Mouse (Mus musculus) monocyte, adult 2 months (primary cell): ENCODE results near the gene Ybey.
A peak's percentile ranks its signal among the peaks of the same experiment; 100 is the strongest.

ENCODE experiments used
- DNase-seq, 2 experiments: peaks; one replicate each; pipeline ENCODE4 v3.0.0; 2022; ENCODE audit warnings: low spot score in 2 of 2, low read depth in 1 of 2

Ybey gene

GRCm38 (mm10) chr10:76445996-76446681 lies 22.8 kb downstream of the Ybey start:
- no peak for DNase-seq

GRCm38 (mm10) chr10:76442178-76443088 lies 26.5 kb downstream of the Ybey start, which contains the start of gene Pcnt:
TSS of gene Pcnt (minus strand) at chr10:76442786.
- peak; percentile 92 for DNase-seq

GRCm38 (mm10) chr10:76440281-76440680 lies 28.6 kb downstream of the Ybey start, which contains the start of gene AC141477.1:
TSS of gene AC141477.1 (minus strand) at chr10:76440444.
- DNase-seq = no peak

- DNase-seq = no peak
Observed at GRCm38 (mm10) chr10:76439107-76439890, 29.6 kb downstream of the Ybey start.

GRCm38 (mm10) chr10:76433925-76434324 lies 35.0 kb downstream of the Ybey start:
- DNase-seq = no peak

- no peak for DNase-seq
Observed at GRCm38 (mm10) chr10:76425674-76426073, 43.2 kb downstream of the Ybey start.

- no peak for DNase-seq
Observed at GRCm38 (mm10) chr10:76416811-76417210, 52.1 kb downstream of the Ybey start.
